Mouse (Mus musculus) hindbrain, postnatal 0 days (tissue): ENCODE results near the gene Pmpca. TPM values are rescaled to one million over a fixed set of nuclear protein-coding genes. Genes with fewer than 3 reads are reported as not detected.

Source experiments
- ATAC-seq: fragments of 200-750 bp; cut with Nextera tagmentation; 2 replicates; pipeline ENCODE4 v1.8.0; 2017; ENCODE audit warnings: mild to moderate bottlenecking, moderate TSS enrichment, moderate library complexity
- DNase-seq: peaks from one replicate; pipeline ENCODE4 v3.0.0-alpha.2; 2015; ENCODE audit warnings: low spot score
- H3K27ac ChIP-seq: fragments of 300-500 bp; sonication (generic); 2 replicates; pipeline ENCODE4 v1.5.1; 2014; ENCODE audit warnings: mild to moderate bottlenecking
- H3K27me3 ChIP-seq: fragments of 300-500 bp; sonication (generic); 2 replicates; pipeline ENCODE4 v1.6.1; 2014; ENCODE audit warnings: low read length, mixed read lengths; ENCODE audit not compliant: insufficient read depth
- H3K36me3 ChIP-seq: fragments of 300-500 bp; sonication (generic); 2 replicates; pipeline ENCODE4 v1.6.1; 2014; ENCODE audit warnings: low read length, mixed read lengths; ENCODE audit not compliant: insufficient read depth
- H3K4me1 ChIP-seq: fragments of 300-500 bp; sonication (generic); 2 replicates; pipeline ENCODE4 v1.6.1; 2014; ENCODE audit warnings: antibody characterized with exemption, low read length, mixed read lengths; ENCODE audit not compliant: insufficient read depth
- H3K4me2 ChIP-seq: fragments of 300-500 bp; sonication (generic); 2 replicates; pipeline ENCODE4 v1.6.1; 2014; ENCODE audit warnings: low read depth, mild to moderate bottlenecking, low read length, moderate library complexity, mixed read lengths
- H3K4me3 ChIP-seq: fragments of 300-500 bp; sonication (generic); 2 replicates; pipeline ENCODE4 v1.5.1; 2014; ENCODE audit warnings: low read length
- H3K9ac ChIP-seq: fragments of 300-500 bp; sonication (generic); replicated peaks from 2 replicates; pipeline ENCODE4 v1.6.1; 2014; ENCODE audit warnings: mild to moderate bottlenecking, low read length, moderate library complexity, mixed read lengths
- H3K9me3 ChIP-seq: fragments of 300-500 bp; sonication (generic); 2 replicates; pipeline ENCODE4 v1.6.1; 2016; ENCODE audit warnings: low read length, mixed read lengths
- CTCF ChIP-seq: IDR thresholded peaks from 2 replicates; pipeline ENCODE4 v1.5.1; 2016; ENCODE audit warnings: antibody characterized with exemption, control low read depth, low read depth
- WGBS: fragments of 180-500 bp; shearing (Covaris S2); extraction: QIAGEN DNeasy Blood & Tissue Kit; methylation state at CpG from one replicate; pipeline ENCODE4 v1.1.7; 2014; 5-methylcytosine and 5-hydroxymethylcytosine counted together
- polyA plus RNA-seq: library from polyadenylated mRNA; unstranded; fragments of >200 nt; fragmentation: Nextera tagmentation; extraction: Ambion mirVana; gene quantifications from 2 replicates; pipeline ENCODE4 v1.2.1, GENCODE M21; 2015
- total RNA-seq: library from RNA; depleted of rRNA; stranded (reverse); fragments of >200 nt; gene quantifications from 2 replicates; pipeline ENCODE4 v1.2.3, GENCODE M21; 2014; rRNA removed

Gene Pmpca
- total RNA-seq, result 58.7 and 68.5 TPM in 2 replicates
- 94.9 and 95.8 TPM in 2 replicates for polyA plus RNA-seq

GRCm38 (mm10) chr2:26389154-26389690 is at the start of gene Pmpca, which contains the start of gene Entr1:
Gene Pmpca (plus strand): TSS chr2:26389339.
Gene Entr1 (minus strand): TSS chr2:26389316.
- DNase-seq, result peak; percentile 96
- Histone ChIP-seq H3K9ac (peak within 1 kb of the TSS; percentile 93), H3K4me1 (no peaks in the 10 kb centered on the region; the same call in 1 of the 2 replicates), H3K27ac (peak within 1 kb of the TSS; percentile 82), H3K27me3 (no peaks in the 10 kb centered on the region), H3K4me2 (peak within 1 kb of the TSS; percentile 88), H3K4me3 (peak within 1 kb of the TSS; percentile 86), H3K36me3 (peaks cover 65% of the 10 kb centered on the region), H3K9me3 (no peaks in the 10 kb centered on the region)
- TF ChIP-seq CTCF, result no peak
- peak; percentile 92 for ATAC-seq
- WGBS, result under 1% methylated on average over 54 of the region's 60 CpGs

GRCm38 (mm10) chr2:26341510-26341981 is 47.6 kb upstream of the Pmpca start:
- 92% methylated on average over 2 of the region's 2 CpGs for WGBS

GRCm38 (mm10) chr2:26342044-26342443 is 47.1 kb upstream of the Pmpca start:
- Histone ChIP-seq H3K36me3 (peaks cover 61% of the 10 kb centered on the region), H3K27me3 (no peaks in the 10 kb centered on the region), H3K4me3 (no peak overlapping the region), H3K27ac (peak overlapping the region; percentile 62), H3K4me2 (no peak overlapping the region), H3K9ac (no peak overlapping the region), H3K9me3 (no peaks in the 10 kb centered on the region), H3K4me1 (no peaks in the 10 kb centered on the region)
- TF ChIP-seq CTCF, result no peak
- DNase-seq (peak; percentile 29), ATAC-seq (no peak; the same call in 1 of the 2 replicates)
- 53% methylated on average over 10 of the region's 10 CpGs for WGBS

More at GRCm38 (mm10) chr2:26341510-26341981, 47.6 kb upstream of the Pmpca start:
- Histone ChIP-seq H3K27ac (peak overlapping the region; percentile 32; the same call in 1 of the 2 replicates), H3K9me3 (no peaks in the 10 kb centered on the region), H3K4me2 (no peak overlapping the region), H3K36me3 (peaks cover 56% of the 10 kb centered on the region), H3K4me3 (no peak overlapping the region), H3K4me1 (no peaks in the 10 kb centered on the region), H3K9ac (no peak overlapping the region), H3K27me3 (no peaks in the 10 kb centered on the region)
- ATAC-seq, result no peak
- DNase-seq, result no peak
- TF ChIP-seq CTCF, result no peak

- Histone ChIP-seq H3K9ac (no peak overlapping the region), H3K4me3 (no peak overlapping the region), H3K4me1 (no peaks in the 10 kb centered on the region), H3K27me3 (no peaks in the 10 kb centered on the region), H3K36me3 (peaks cover 67% of the 10 kb centered on the region), H3K4me2 (no peak overlapping the region), H3K9me3 (no peaks in the 10 kb centered on the region), H3K27ac (peak overlapping the region; percentile 62)
- ATAC-seq (no peak), DNase-seq (no peak)
- 65% methylated on average over 11 of the region's 11 CpGs for WGBS
- no peak for TF ChIP-seq CTCF
These were observed 46.3 kb upstream of the Pmpca start for GRCm38 (mm10) chr2:26342609-26343490.

- no peaks in the 10 kb centered on the region for H3K27me3 ChIP-seq
- WGBS, result 61% methylated on average over 6 of the region's 6 CpGs
- peaks cover 14% of the 10 kb centered on the region for H3K4me1 ChIP-seq
- ATAC-seq, result no peak
- no peaks in the 10 kb centered on the region for H3K9me3 ChIP-seq
- no peak overlapping the region for H3K9ac ChIP-seq
- no peak for TF ChIP-seq CTCF
- H3K4me3 ChIP-seq, result no peak overlapping the region
- H3K27ac ChIP-seq, result 0 out of 2 replicates have a peak overlapping the region, but pooled peaks have one; percentile 11
- no peak overlapping the region for H3K4me2 ChIP-seq
- H3K36me3 ChIP-seq, result peaks cover 48% of the 10 kb centered on the region
- DNase-seq, result no peak
These were observed 40.9 kb upstream of the Pmpca start for GRCm38 (mm10) chr2:26348241-26348640.

GRCm38 (mm10) chr2:26351358-26352290 is 37.5 kb upstream of the Pmpca start, which contains the start of gene Dnlz:
Gene Dnlz (minus strand): TSS chr2:26352110.
- no peaks in the 10 kb centered on the region for H3K9me3 ChIP-seq
- H3K4me2 ChIP-seq, result peak within 1 kb of the TSS; percentile 97
- H3K4me1 ChIP-seq, result peaks cover 20% of the 10 kb centered on the region
- peak within 1 kb of the TSS; percentile 91 for H3K27ac ChIP-seq
- no peaks in the 10 kb centered on the region for H3K27me3 ChIP-seq
- peak; percentile 77 for TF ChIP-seq CTCF
- peak; percentile 97 for DNase-seq
- peak; percentile 82 for ATAC-seq
- WGBS, result 2% methylated on average over 62 of the region's 62 CpGs
- peak within 1 kb of the TSS; percentile 95 for H3K9ac ChIP-seq
- peaks cover 18% of the 10 kb centered on the region for H3K36me3 ChIP-seq
- H3K4me3 ChIP-seq, result peak within 1 kb of the TSS; percentile 82
